Mouse (Mus musculus) lung, postnatal 0 days (tissue): Measurements from ENCODE around the gene Rbm15b.

Experiments
- CTCF ChIP-seq: IDR thresholded peaks from 2 replicates; pipeline ENCODE4 v1.5.1; 2016; ENCODE audit warnings: antibody characterized with exemption, mild to moderate bottlenecking
- EP300 ChIP-seq: IDR thresholded peaks from 2 replicates; pipeline ENCODE4 v1.6.1; 2016; ENCODE audit warnings: antibody characterized with exemption, mild to moderate bottlenecking, control low read depth

GRCm38 (mm10) chr9:106879471-106879870, 7.8 kb downstream of the Rbm15b start:
- TF ChIP-seq CTCF = no peak
- no peak for TF ChIP-seq EP300
